Mouse (Mus musculus) cerebellum, adult 2 months (tissue): Measurements from ENCODE around the gene Qsox1. TPM values are rescaled to one million over a fixed set of nuclear protein-coding genes. Genes with fewer than 3 reads are reported as not detected.

Experiments
- DNase-seq, 2 experiments: peaks; one replicate each; pipeline ENCODE4 v3.0.0; 2021
- H3K27ac ChIP-seq: fragments of 200-500 bp; 2 replicates; pipeline ENCODE4 v1.5.1; 2012; ENCODE audit warnings: low read length, control low read depth, inconsistent platforms; ENCODE audit not compliant: insufficient read depth
- H3K27me3 ChIP-seq: fragments of 200-500 bp; 2 replicates; pipeline ENCODE4 v1.6.1; 2012; ENCODE audit warnings: inconsistent platforms, mild to moderate bottlenecking, low read length, moderate library complexity; ENCODE audit not compliant: control insufficient read depth, insufficient read depth
- H3K4me1 ChIP-seq: fragments of 200-500 bp; 2 replicates; pipeline ENCODE4 v1.6.1; 2011; ENCODE audit warnings: low read length; ENCODE audit not compliant: control insufficient read depth, insufficient read depth
- H3K4me3 ChIP-seq: fragments of 200-500 bp; replicated peaks from 2 replicates; pipeline ENCODE3; 2011; ENCODE audit warnings: mild to moderate bottlenecking, low read depth, low read length, control low read depth; ENCODE audit not compliant: insufficient read depth
- CTCF ChIP-seq: fragments of 200-500 bp; IDR thresholded peaks from 2 replicates; pipeline ENCODE4 v1.5.1; 2011; ENCODE audit warnings: low read depth, mild to moderate bottlenecking, control low read depth, low read length, moderate library complexity, borderline replicate concordance; ENCODE audit not compliant: insufficient read depth
- POLR2A ChIP-seq: fragments of 200-500 bp; IDR thresholded peaks from 2 replicates; pipeline ENCODE4 v1.6.1; 2011; ENCODE audit warnings: low read length, control low read depth, borderline replicate concordance; ENCODE audit not compliant: insufficient read depth
- WGBS: fragments of 180-500 bp; shearing (Covaris S2); methylation state at CpG from one replicate; pipeline ENCODE4 v1.1.7; 2018; 5-methylcytosine and 5-hydroxymethylcytosine counted together
- polyA plus RNA-seq: library from polyadenylated mRNA; depleted of rRNA; stranded (reverse); fragments of >200 nt; gene quantifications from 2 replicates; pipeline ENCODE4 v1.2.3, GENCODE M21; 2012

Gene Qsox1
- polyA plus RNA-seq, 1 experiment, result 29.0 TPM

DNA sequence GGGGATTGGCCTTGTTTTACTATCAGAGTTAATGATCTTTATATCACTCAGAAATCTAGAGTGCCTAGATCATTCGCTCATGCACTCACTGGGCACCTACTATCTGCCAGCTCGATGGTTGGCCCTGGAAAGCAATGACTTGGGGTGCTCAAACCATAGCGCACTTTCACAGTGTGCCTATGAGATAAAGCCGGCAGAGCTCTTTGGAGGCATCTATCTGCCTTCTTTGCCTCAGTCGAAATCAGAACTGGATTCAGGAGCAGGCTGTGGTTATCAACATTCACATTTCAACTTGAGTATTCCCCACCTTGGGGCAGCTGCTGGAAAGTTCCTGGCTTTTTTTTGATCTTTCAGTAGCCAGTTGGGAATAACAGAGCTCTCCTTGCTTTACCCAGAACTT, 64.8 kb downstream of the Qsox1 start:
- Histone ChIP-seq H3K4me1 (no peaks in the 10 kb centered on the region), H3K27me3 (peaks cover 3% of the 10 kb centered on the region; the same call in 1 of the 2 replicates), H3K4me3 (no peak overlapping the region), H3K27ac (no peak overlapping the region)
- DNase-seq, result no peak
- WGBS, result 79% methylated on average over 5 of the region's 5 CpGs
- TF ChIP-seq CTCF, result no peak
- no peak for TF ChIP-seq POLR2A

DNA sequence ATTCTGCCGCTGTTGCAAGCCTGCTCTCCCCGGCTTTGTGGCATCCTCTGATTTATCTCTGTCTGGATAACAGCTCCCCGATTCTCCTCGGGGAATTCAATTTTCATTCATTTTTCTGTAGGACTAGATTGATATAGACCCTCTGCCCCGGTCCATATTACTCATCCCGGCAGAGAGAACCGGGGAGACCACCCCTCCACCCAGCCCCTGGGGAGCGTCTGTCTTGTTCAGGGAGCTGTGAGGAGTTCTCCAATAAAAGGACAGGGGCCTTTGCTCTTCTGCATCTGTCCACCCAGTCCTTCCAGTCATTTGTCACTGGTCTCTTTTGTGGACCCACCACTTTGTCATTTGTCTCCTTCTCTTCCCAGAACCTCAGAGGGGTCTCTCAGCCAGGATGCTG, 65.7 kb downstream of the Qsox1 start:
- 0 out of 2 replicates have a peak, but pooled peaks cover 3% of the 10 kb centered on the region for H3K4me1 ChIP-seq
- DNase-seq, result no peak
- WGBS, result 30% methylated on average over 8 of the region's 8 CpGs
- H3K27ac ChIP-seq, result no peak overlapping the region
- no peak for TF ChIP-seq CTCF
- no peak for TF ChIP-seq POLR2A
- H3K27me3 ChIP-seq, result peaks cover 11% of the 10 kb centered on the region; the same call in 1 of the 2 replicates
- no peak overlapping the region for H3K4me3 ChIP-seq

- TF ChIP-seq POLR2A, result no peak
- TF ChIP-seq CTCF, result no peak
- H3K27me3 ChIP-seq, result peaks cover 16% of the 10 kb centered on the region; the same call in 1 of the 2 replicates
- 0 out of 2 replicates have a peak, but pooled peaks cover 3% of the 10 kb centered on the region for H3K4me1 ChIP-seq
- WGBS, result under 1% methylated on average over 81 of the region's 81 CpGs
- peak; percentile 21 to 46 for DNase-seq
- no peak overlapping the region for H3K4me3 ChIP-seq
- no peak overlapping the region for H3K27ac ChIP-seq
These were observed 70.0 kb downstream of the Qsox1 start for GRCm38 (mm10) chr1:155742411-155743363.

- TF ChIP-seq POLR2A (no peak), CTCF (no peak)
These were observed 70.7 kb downstream of the Qsox1 start for GRCm38 (mm10) chr1:155741988-155742387.

GRCm38 (mm10) chr1:155741378-155741945, 71.2 kb downstream of the Qsox1 start:
- Histone ChIP-seq H3K27ac (no peak overlapping the region), H3K4me3 (peak overlapping the region; percentile 4), H3K27me3 (peaks cover 19% of the 10 kb centered on the region; the same call in 1 of the 2 replicates), H3K4me1 (peaks cover 3% of the 10 kb centered on the region; the same call in 1 of the 2 replicates)
- DNase-seq, result peak in 1 of 2 experiments; percentile 25
- TF ChIP-seq CTCF (no peak), POLR2A (no peak)
- 2% methylated on average over 34 of the region's 34 CpGs for WGBS

More at GRCm38 (mm10) chr1:155741988-155742387, 70.7 kb downstream of the Qsox1 start:
- peaks cover 18% of the 10 kb centered on the region; the same call in 1 of the 2 replicates for H3K27me3 ChIP-seq
- under 1% methylated on average over 26 of the region's 26 CpGs for WGBS
- DNase-seq, result no peak
- peaks cover 3% of the 10 kb centered on the region; the same call in 1 of the 2 replicates for H3K4me1 ChIP-seq
- peak overlapping the region; percentile 4 for H3K4me3 ChIP-seq
- no peak overlapping the region for H3K27ac ChIP-seq

GRCm38 (mm10) chr1:155740622-155741377, 71.9 kb downstream of the Qsox1 start:
- H3K4me1 ChIP-seq, result peaks cover 3% of the 10 kb centered on the region; the same call in 1 of the 2 replicates
- H3K27me3 ChIP-seq, result peaks cover 22% of the 10 kb centered on the region; the same call in 1 of the 2 replicates
- peak in 1 of 2 experiments; percentile 32 for DNase-seq
- WGBS, result 2% methylated on average over 44 of the region's 44 CpGs
- no peak overlapping the region for H3K4me3 ChIP-seq
- H3K27ac ChIP-seq, result no peak overlapping the region
- TF ChIP-seq POLR2A (no peak), CTCF (no peak)

- H3K27ac ChIP-seq, result no peak overlapping the region
- WGBS, result 1% methylated on average over 25 of the region's 25 CpGs
- no peak for DNase-seq
- H3K4me3 ChIP-seq, result no peak overlapping the region
- H3K4me1 ChIP-seq, result peaks cover 3% of the 10 kb centered on the region; the same call in 1 of the 2 replicates
- TF ChIP-seq CTCF (no peak), POLR2A (no peak)
- H3K27me3 ChIP-seq, result peaks cover 23% of the 10 kb centered on the region; the same call in 1 of the 2 replicates
These were observed 74.8 kb downstream of the Qsox1 start for GRCm38 (mm10) chr1:155737809-155738383.
